Mouse (Mus musculus) embryonic facial prominence, embryonic 14.5 days (tissue): ENCODE data around the gene Gm10645. TPM values are rescaled to one million over a fixed set of nuclear protein-coding genes. Genes with fewer than 3 reads are reported as not detected.
A peak's percentile ranks its signal among the peaks of the same experiment; 100 is the strongest.

Source experiments
- ATAC-seq: fragments of 200-750 bp; cut with Nextera tagmentation; 2 replicates; pipeline ENCODE4 v1.8.0; 2017; ENCODE audit warnings: low read depth, moderate number of reproducible peaks, moderate TSS enrichment
- DNase-seq: peaks from one replicate; pipeline ENCODE4 v3.0.0-alpha.2; 2015; ENCODE audit warnings: low spot score
- H3K27ac ChIP-seq: fragments of 300-500 bp; sonication (generic); replicated peaks from 2 replicates; pipeline ENCODE4 v1.5.1; 2014; ENCODE audit warnings: low read depth, mild to moderate bottlenecking, low read length, moderate library complexity
- H3K27me3 ChIP-seq: fragments of 300-500 bp; sonication (generic); replicated peaks from 2 replicates; pipeline ENCODE4 v1.6.1; 2014; ENCODE audit warnings: low read length; ENCODE audit not compliant: control insufficient read depth, insufficient read depth
- H3K36me3 ChIP-seq: fragments of 300-500 bp; sonication (generic); 2 replicates; pipeline ENCODE4 v1.6.1; 2014; ENCODE audit warnings: low read length, mixed read lengths; ENCODE audit not compliant: control insufficient read depth, insufficient read depth
- H3K4me1 ChIP-seq: fragments of 300-500 bp; sonication (generic); 2 replicates; pipeline ENCODE4 v1.6.1; 2014; ENCODE audit warnings: antibody characterized with exemption, low read length; ENCODE audit not compliant: control insufficient read depth, insufficient read depth
- H3K4me2 ChIP-seq: fragments of 300-500 bp; sonication (generic); 2 replicates; pipeline ENCODE4 v1.6.1; 2014; ENCODE audit warnings: low read depth, mild to moderate bottlenecking, low read length, moderate library complexity, mixed read lengths
- H3K4me3 ChIP-seq: fragments of 300-500 bp; sonication (generic); 2 replicates; pipeline ENCODE4 v1.5.1; 2014; ENCODE audit warnings: low read depth, mild to moderate bottlenecking, low read length
- H3K9ac ChIP-seq: fragments of 300-500 bp; sonication (generic); 2 replicates; pipeline ENCODE4 v1.6.1; 2014; ENCODE audit warnings: low read depth, mild to moderate bottlenecking, low read length, moderate library complexity, mixed read lengths
- H3K9me3 ChIP-seq: fragments of 300-500 bp; sonication (generic); 2 replicates; pipeline ENCODE4 v1.6.1; 2016; ENCODE audit warnings: low read length; ENCODE audit not compliant: control insufficient read depth
- WGBS: fragments of 180-500 bp; shearing (Covaris S2); extraction: QIAGEN DNeasy Blood & Tissue Kit; methylation state at CpG from one replicate; pipeline ENCODE4 v1.1.7; 2014; 5-methylcytosine and 5-hydroxymethylcytosine counted together
- polyA plus RNA-seq: library from polyadenylated mRNA; unstranded; fragments of >200 nt; fragmentation: Nextera tagmentation; extraction: Ambion mirVana; gene quantifications from 2 replicates; pipeline ENCODE4 v1.2.1, GENCODE M21; 2014

Gene Gm10645
- 1.3 and 1.4 TPM in 2 replicates for polyA plus RNA-seq

GRCm38 (mm10) chr8:83165931-83166867 is at the start of gene Gm10645:
TSS of gene Gm10645 (minus strand) at chr8:83166170.
- 4% methylated on average over 34 of the region's 54 CpGs for WGBS
- peak; percentile 50; the same call in 1 of the 2 replicates for ATAC-seq

GRCm38 (mm10) chr8:83215065-83215464 is 49.1 kb upstream of the Gm10645 start:
- WGBS = 74% methylated on average over 5 of the region's 5 CpGs
- ATAC-seq = no peak
- H3K4me3 ChIP-seq = no peak overlapping the region

More at GRCm38 (mm10) chr8:83165931-83166867, at the start of gene Gm10645:
- H3K4me1 ChIP-seq = no peaks in the 10 kb centered on the region
- no peaks in the 10 kb centered on the region for H3K36me3 ChIP-seq
- H3K27ac ChIP-seq = peak within 1 kb of the TSS; percentile 76
- H3K4me3 ChIP-seq = peak within 1 kb of the TSS; percentile 75
- no peak for DNase-seq
- H3K4me2 ChIP-seq = peak within 1 kb of the TSS; percentile 85
- peaks cover 4% of the 10 kb centered on the region; the same call in 1 of the 2 replicates for H3K27me3 ChIP-seq
- H3K9me3 ChIP-seq = no peaks in the 10 kb centered on the region
- H3K9ac ChIP-seq = peak within 1 kb of the TSS; percentile 85

GRCm38 (mm10) chr8:83210676-83211075 is 44.7 kb upstream of the Gm10645 start:
- Histone ChIP-seq H3K4me1 (no peaks in the 10 kb centered on the region), H3K9ac (no peak overlapping the region), H3K4me3 (no peak overlapping the region), H3K9me3 (no peaks in the 10 kb centered on the region), H3K36me3 (0 out of 2 replicates have a peak, but pooled peaks cover 7% of the 10 kb centered on the region), H3K27ac (no peak overlapping the region), H3K4me2 (no peak overlapping the region), H3K27me3 (no peaks in the 10 kb centered on the region)
- ATAC-seq = no peak
- DNase-seq = no peak
- WGBS = 90% methylated on average over 7 of the region's 7 CpGs

More at GRCm38 (mm10) chr8:83215065-83215464, 49.1 kb upstream of the Gm10645 start:
- Histone ChIP-seq H3K27me3 (no peaks in the 10 kb centered on the region), H3K27ac (no peak overlapping the region), H3K9me3 (no peaks in the 10 kb centered on the region), H3K36me3 (0 out of 2 replicates have a peak, but pooled peaks cover 7% of the 10 kb centered on the region), H3K9ac (no peak overlapping the region), H3K4me1 (no peaks in the 10 kb centered on the region), H3K4me2 (no peak overlapping the region)
- no peak for DNase-seq

GRCm38 (mm10) chr8:83209581-83209980 is 43.6 kb upstream of the Gm10645 start:
- Histone ChIP-seq H3K9ac (no peak overlapping the region), H3K4me3 (no peak overlapping the region), H3K27me3 (no peaks in the 10 kb centered on the region), H3K9me3 (no peaks in the 10 kb centered on the region), H3K27ac (no peak overlapping the region), H3K36me3 (0 out of 2 replicates have a peak, but pooled peaks cover 7% of the 10 kb centered on the region), H3K4me1 (no peaks in the 10 kb centered on the region), H3K4me2 (no peak overlapping the region)
- ATAC-seq (no peak), DNase-seq (no peak)
- 77% methylated on average over 4 of the region's 4 CpGs for WGBS

- H3K4me2 ChIP-seq = no peak overlapping the region
- peaks cover 3% of the 10 kb centered on the region; the same call in 1 of the 2 replicates for H3K4me1 ChIP-seq
- 75% methylated on average over 7 of the region's 7 CpGs for WGBS
- no peak overlapping the region for H3K27ac ChIP-seq
- no peaks in the 10 kb centered on the region for H3K27me3 ChIP-seq
- 0 out of 2 replicates have a peak, but pooled peaks cover 4% of the 10 kb centered on the region for H3K36me3 ChIP-seq
- ATAC-seq = no peak
- no peak for DNase-seq
- H3K4me3 ChIP-seq = no peak overlapping the region
- H3K9me3 ChIP-seq = no peaks in the 10 kb centered on the region
- H3K9ac ChIP-seq = no peak overlapping the region
Measured at GRCm38 (mm10) chr8:83205907-83206306, 39.9 kb upstream of the Gm10645 start.

- Histone ChIP-seq H3K36me3 (no peaks in the 10 kb centered on the region), H3K9me3 (no peaks in the 10 kb centered on the region), H3K27me3 (no peaks in the 10 kb centered on the region), H3K27ac (no peak overlapping the region), H3K4me3 (no peak overlapping the region), H3K4me2 (no peak overlapping the region), H3K4me1 (peaks cover 17% of the 10 kb centered on the region), H3K9ac (no peak overlapping the region)
- ATAC-seq (no peak), DNase-seq (no peak)
- 91% methylated on average over 11 of the region's 11 CpGs for WGBS
Measured at GRCm38 (mm10) chr8:83202946-83203345, 37.0 kb upstream of the Gm10645 start.

- ATAC-seq (peak; percentile 77), DNase-seq (peak; percentile 80)
- Histone ChIP-seq H3K4me1 (peaks cover 17% of the 10 kb centered on the region), H3K27ac (peak overlapping the region; percentile 73), H3K36me3 (no peaks in the 10 kb centered on the region), H3K4me2 (peak overlapping the region; percentile 35), H3K9ac (0 out of 2 replicates have a peak overlapping the region, but pooled peaks have one; percentile 22), H3K9me3 (no peaks in the 10 kb centered on the region), H3K4me3 (no peak overlapping the region), H3K27me3 (no peaks in the 10 kb centered on the region)
- WGBS = 62% methylated on average over 16 of the region's 16 CpGs
Measured at GRCm38 (mm10) chr8:83200191-83201177, 34.5 kb upstream of the Gm10645 start.

GRCm38 (mm10) chr8:83199715-83200114 is 33.7 kb upstream of the Gm10645 start:
- WGBS = 66% methylated on average over 8 of the region's 8 CpGs
- no peaks in the 10 kb centered on the region for H3K36me3 ChIP-seq

More at GRCm38 (mm10) chr8:83199715-83200114, 33.7 kb upstream of the Gm10645 start:
- DNase-seq (no peak), ATAC-seq (no peak)
- no peak overlapping the region for H3K4me3 ChIP-seq
- peaks cover 17% of the 10 kb centered on the region for H3K4me1 ChIP-seq
- no peaks in the 10 kb centered on the region for H3K9me3 ChIP-seq
- no peak overlapping the region for H3K27ac ChIP-seq
- H3K4me2 ChIP-seq = no peak overlapping the region
- H3K27me3 ChIP-seq = no peaks in the 10 kb centered on the region
- no peak overlapping the region for H3K9ac ChIP-seq
